Mouse (Mus musculus) heart, embryonic 12.5 days (tissue): Measurements from ENCODE around the gene Mindy4. TPM values are rescaled to one million over a fixed set of nuclear protein-coding genes. Genes with fewer than 3 reads are reported as not detected.

Source experiments
- ATAC-seq: fragments of 200-750 bp; cut with Nextera tagmentation; 2 replicates; pipeline ENCODE4 v1.8.0; 2017; ENCODE audit warnings: moderate TSS enrichment, moderate library complexity; ENCODE audit not compliant: insufficient number of reproducible peaks, low FRiP score
- H3K27ac ChIP-seq: fragments of 300-500 bp; sonication (generic); 2 replicates; pipeline ENCODE4 v1.5.1; 2016; ENCODE audit warnings: mild to moderate bottlenecking, moderate library complexity; ENCODE audit not compliant: poor library complexity, severe bottlenecking
- H3K27me3 ChIP-seq: fragments of 300-500 bp; sonication (generic); replicated peaks from 2 replicates; pipeline ENCODE4 v1.6.1; 2016; ENCODE audit warnings: mild to moderate bottlenecking, moderate library complexity
- H3K36me3 ChIP-seq: fragments of 300-500 bp; sonication (generic); 2 replicates; pipeline ENCODE4 v1.6.1; 2016; ENCODE audit warnings: mild to moderate bottlenecking, moderate library complexity
- H3K4me1 ChIP-seq: fragments of 300-500 bp; sonication (generic); replicated peaks from 2 replicates; pipeline ENCODE4 v1.6.1; 2016; ENCODE audit warnings: mild to moderate bottlenecking
- H3K4me2 ChIP-seq: fragments of 300-500 bp; sonication (generic); 2 replicates; pipeline ENCODE4 v1.6.1; 2016; ENCODE audit warnings: mild to moderate bottlenecking, moderate library complexity
- H3K4me3 ChIP-seq: fragments of 300-500 bp; sonication (generic); 2 replicates; pipeline ENCODE4 v1.5.1; 2016; ENCODE audit warnings: mild to moderate bottlenecking
- H3K9ac ChIP-seq: fragments of 300-500 bp; sonication (generic); 2 replicates; pipeline ENCODE4 v1.6.1; 2016; ENCODE audit warnings: mild to moderate bottlenecking, moderate library complexity
- H3K9me3 ChIP-seq: fragments of 300-500 bp; sonication (generic); replicated peaks from 2 replicates; pipeline ENCODE4 v1.6.1; 2016; ENCODE audit warnings: mild to moderate bottlenecking, moderate library complexity
- WGBS: fragments of 180-500 bp; shearing (Covaris S2); methylation state at CpG from one replicate; pipeline ENCODE4 v1.1.7; 2016; 5-methylcytosine and 5-hydroxymethylcytosine counted together
- polyA plus RNA-seq: library from polyadenylated mRNA; unstranded; fragments of >200 nt; fragmentation: Nextera tagmentation; extraction: Ambion mirVana; gene quantifications from 2 replicates; pipeline ENCODE4 v1.2.1, GENCODE M21; 2016

Mindy4 gene
- polyA plus RNA-seq, 1 experiment from 2014 or later: 7.8 TPM

DNA sequence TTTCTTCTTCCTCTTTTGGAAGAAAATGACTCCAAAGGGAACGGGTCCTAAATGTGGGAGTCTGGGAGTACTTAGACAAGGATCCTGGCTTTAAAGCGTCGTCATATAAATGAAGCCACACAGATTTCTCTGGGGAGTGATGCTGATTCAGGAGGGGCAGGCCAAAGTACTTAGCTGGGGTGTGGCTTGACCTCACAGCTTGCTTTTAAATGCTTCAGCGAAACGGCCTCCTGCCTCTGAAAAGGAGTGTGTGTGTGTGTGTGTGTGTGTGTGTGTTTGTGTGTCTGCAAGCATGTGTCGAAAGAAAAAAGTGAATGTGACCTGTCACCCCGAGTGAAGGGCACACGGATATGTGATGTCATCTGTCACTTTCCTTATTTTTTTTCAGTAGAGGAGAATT lies 36.7 kb downstream of the Mindy4 start:
- no peak overlapping the region for H3K4me2 ChIP-seq
- 60% methylated on average over 8 of the region's 8 CpGs for WGBS
- H3K4me1 ChIP-seq: peaks cover 36% of the 10 kb centered on the region
- H3K36me3 ChIP-seq: no peaks in the 10 kb centered on the region
- no peak for ATAC-seq
- H3K9ac ChIP-seq: no peak overlapping the region
- no peaks in the 10 kb centered on the region for H3K9me3 ChIP-seq
- H3K27me3 ChIP-seq: peaks cover 5% of the 10 kb centered on the region; the same call in 1 of the 2 replicates
- no peak overlapping the region for H3K4me3 ChIP-seq
- H3K27ac ChIP-seq: no peak overlapping the region

DNA sequence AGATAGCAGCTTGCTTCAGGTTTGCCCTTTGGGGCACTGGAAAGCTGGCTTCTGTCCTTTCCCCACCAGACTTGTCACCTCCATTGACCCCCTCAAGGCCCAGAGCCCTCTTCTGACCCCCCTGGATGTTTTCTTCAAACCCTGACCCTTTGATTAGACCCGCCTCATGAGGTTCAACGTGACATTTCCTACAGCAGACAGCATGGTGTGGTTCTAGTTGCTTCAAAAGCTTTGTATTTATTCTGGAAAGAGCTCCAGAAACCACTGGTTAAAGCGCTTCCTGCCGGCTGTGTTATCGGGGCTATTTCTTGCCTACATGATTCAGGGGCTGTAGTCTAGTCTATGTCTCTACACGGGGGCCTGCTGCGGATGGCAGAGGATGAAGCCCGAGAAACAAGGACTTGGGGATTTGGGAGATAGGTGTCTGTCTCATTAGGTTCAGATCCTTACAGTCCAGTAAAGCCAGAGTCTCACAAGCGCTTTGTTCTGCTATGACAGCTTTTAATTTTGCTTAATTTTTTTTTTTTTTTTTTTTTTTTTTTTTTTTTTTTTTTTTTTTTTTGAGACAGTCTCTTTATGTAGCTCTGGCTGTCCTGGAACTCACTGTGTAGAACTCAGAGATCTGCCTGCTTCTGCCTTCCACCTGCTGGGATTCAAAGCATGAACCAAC lies 37.5 kb downstream of the Mindy4 start:
- Histone ChIP-seq H3K4me1 (peaks cover 30% of the 10 kb centered on the region), H3K9ac (no peak overlapping the region), H3K27me3 (no peaks in the 10 kb centered on the region), H3K27ac (0 out of 2 replicates have a peak overlapping the region, but pooled peaks have one; percentile 49), H3K4me3 (no peak overlapping the region), H3K4me2 (no peak overlapping the region; the same call in 1 of the 2 replicates), H3K9me3 (no peaks in the 10 kb centered on the region), H3K36me3 (no peaks in the 10 kb centered on the region)
- no peak; the same call in 1 of the 2 replicates for ATAC-seq
- 64% methylated on average over 9 of the region's 9 CpGs for WGBS

DNA sequence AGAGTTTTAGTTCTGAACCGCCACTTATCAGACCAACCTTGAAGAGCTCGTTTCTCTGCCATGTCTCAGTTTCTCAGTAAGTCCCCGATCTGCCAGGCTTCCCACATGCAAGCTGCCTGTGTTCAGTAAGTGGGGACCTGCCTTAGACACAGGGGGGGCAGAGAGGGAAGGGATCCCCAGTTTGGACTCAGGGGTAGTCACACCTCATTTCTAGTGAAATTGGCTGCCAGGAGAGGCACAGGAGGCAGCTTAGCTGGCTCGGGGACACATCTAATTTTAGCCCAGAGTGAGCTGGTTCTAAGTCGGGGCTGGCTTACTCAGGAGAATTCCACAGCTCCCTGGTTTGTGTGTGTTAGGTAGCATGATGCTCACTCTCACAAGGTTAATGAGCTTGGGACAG lies 38.3 kb downstream of the Mindy4 start:
- H3K27me3 ChIP-seq: no peaks in the 10 kb centered on the region
- H3K9ac ChIP-seq: no peak overlapping the region
- H3K4me2 ChIP-seq: peak overlapping the region; percentile 38
- WGBS: 19% methylated on average over 5 of the region's 5 CpGs
- H3K4me1 ChIP-seq: peaks cover 30% of the 10 kb centered on the region
- H3K36me3 ChIP-seq: no peaks in the 10 kb centered on the region
- no peaks in the 10 kb centered on the region for H3K9me3 ChIP-seq
- H3K27ac ChIP-seq: peak overlapping the region; percentile 49; the same call in 1 of the 2 replicates
- ATAC-seq: no peak
- H3K4me3 ChIP-seq: no peak overlapping the region

DNA sequence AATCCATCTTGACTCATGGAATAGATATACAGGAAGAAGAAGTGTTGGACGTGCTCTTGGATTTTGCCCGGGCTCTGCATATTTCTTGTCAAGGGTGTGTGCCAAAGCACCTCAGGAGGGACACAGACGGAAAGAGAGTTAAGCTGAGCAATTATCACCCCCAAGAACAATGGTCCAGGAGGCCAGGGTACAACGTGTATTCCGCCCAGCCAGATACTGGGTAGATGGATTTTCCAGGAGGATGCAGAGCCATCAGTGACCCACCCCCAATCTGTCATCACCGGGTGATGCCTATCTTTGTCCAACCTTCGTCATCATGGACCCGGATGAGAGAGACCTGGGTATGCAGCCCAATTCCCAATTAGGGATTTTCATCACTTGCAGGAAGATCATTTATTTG lies 42.5 kb downstream of the Mindy4 start:
- ATAC-seq: no peak
- Histone ChIP-seq H3K9me3 (0 out of 2 replicates have a peak, but pooled peaks cover 2% of the 10 kb centered on the region), H3K27me3 (no peaks in the 10 kb centered on the region), H3K9ac (no peak overlapping the region), H3K4me1 (peaks cover 14% of the 10 kb centered on the region), H3K27ac (no peak overlapping the region), H3K4me3 (no peak overlapping the region), H3K36me3 (0 out of 2 replicates have a peak, but pooled peaks cover 3% of the 10 kb centered on the region), H3K4me2 (no peak overlapping the region)
- WGBS: 65% methylated on average over 8 of the region's 8 CpGs

DNA sequence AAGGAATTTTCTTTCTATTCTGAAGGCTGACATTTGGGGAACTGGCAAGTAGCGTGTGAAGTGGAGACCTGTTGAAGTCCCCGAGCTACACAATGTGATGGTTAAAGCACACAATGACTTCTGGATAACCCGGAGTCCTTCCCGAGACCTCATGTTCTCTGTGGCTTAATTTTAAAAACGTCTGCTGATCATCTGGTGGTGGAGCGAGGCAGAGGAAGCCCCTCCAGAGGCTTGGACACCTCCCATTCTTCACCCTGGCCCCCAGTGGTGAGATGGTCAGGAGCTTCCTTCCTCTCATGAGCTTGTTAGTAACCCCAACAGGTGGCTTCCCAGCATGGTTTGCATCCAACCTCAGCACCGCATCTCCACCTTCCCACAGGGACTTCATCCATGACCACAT lies 43.3 kb downstream of the Mindy4 start:
- ATAC-seq: no peak
- peaks cover 8% of the 10 kb centered on the region for H3K4me1 ChIP-seq
- no peaks in the 10 kb centered on the region for H3K27me3 ChIP-seq
- H3K4me3 ChIP-seq: no peak overlapping the region
- no peak overlapping the region for H3K4me2 ChIP-seq
- WGBS: 80% methylated on average over 7 of the region's 7 CpGs
- 0 out of 2 replicates have a peak, but pooled peaks cover 3% of the 10 kb centered on the region for H3K36me3 ChIP-seq
- 0 out of 2 replicates have a peak, but pooled peaks cover 2% of the 10 kb centered on the region for H3K9me3 ChIP-seq
- no peak overlapping the region for H3K9ac ChIP-seq
- no peak overlapping the region for H3K27ac ChIP-seq

DNA sequence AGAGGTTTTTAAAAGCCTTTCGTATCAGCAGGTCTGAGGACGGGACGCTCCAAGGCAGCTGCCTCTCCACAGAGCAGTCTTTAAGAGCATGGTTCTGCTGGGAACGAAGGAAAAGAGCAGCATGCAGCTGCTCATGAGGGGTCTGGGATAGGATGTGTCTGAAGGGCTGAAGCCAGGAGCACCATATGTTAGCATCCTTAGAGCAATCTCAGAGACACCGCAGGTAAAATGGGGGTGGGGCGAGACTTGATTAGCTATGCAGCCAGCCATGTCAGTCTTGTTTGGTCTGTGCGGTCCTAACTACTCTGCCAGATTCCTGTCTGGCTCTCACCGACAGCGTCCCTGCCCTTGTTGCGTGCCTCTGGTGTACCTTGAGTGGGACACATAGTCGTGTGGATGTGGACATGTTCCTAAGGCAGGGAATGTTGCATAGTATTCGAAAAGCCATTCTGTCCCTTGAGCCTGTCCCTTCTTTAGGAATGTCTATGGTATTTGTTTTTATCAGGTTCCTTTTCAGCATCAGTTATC lies 43.8 kb downstream of the Mindy4 start:
- H3K36me3 ChIP-seq: 0 out of 2 replicates have a peak, but pooled peaks cover 3% of the 10 kb centered on the region
- H3K4me1 ChIP-seq: peaks cover 3% of the 10 kb centered on the region; the same call in 1 of the 2 replicates
- WGBS: 83% methylated on average over 12 of the region's 12 CpGs

DNA sequence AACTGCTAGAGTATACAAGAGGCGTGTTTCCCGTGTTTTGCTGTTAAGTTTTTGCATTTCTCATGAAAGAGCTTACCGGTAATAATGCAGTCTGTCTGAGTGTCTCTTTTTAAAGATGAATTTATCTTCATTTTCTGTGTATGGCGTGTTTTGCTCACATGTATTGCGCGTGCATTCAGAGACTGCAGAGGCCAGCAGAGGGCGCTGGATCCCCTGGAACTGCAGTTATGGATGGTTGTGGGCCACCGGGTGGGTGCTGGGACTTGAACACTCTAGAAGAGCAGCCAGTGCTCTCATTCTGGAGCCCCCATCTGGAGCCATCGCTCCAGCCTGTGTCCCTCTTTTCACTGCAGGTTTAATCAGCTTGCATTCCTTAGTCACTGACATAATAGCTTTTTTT lies 46.1 kb downstream of the Mindy4 start:
- WGBS: 86% methylated on average over 9 of the region's 9 CpGs

More for the DNA sequence above, 43.8 kb downstream of the Mindy4 start:
- no peak for ATAC-seq
- Histone ChIP-seq H3K27me3 (no peaks in the 10 kb centered on the region), H3K27ac (no peak overlapping the region), H3K9ac (no peak overlapping the region), H3K9me3 (0 out of 2 replicates have a peak, but pooled peaks cover 2% of the 10 kb centered on the region), H3K4me3 (no peak overlapping the region), H3K4me2 (no peak overlapping the region)

DNA sequence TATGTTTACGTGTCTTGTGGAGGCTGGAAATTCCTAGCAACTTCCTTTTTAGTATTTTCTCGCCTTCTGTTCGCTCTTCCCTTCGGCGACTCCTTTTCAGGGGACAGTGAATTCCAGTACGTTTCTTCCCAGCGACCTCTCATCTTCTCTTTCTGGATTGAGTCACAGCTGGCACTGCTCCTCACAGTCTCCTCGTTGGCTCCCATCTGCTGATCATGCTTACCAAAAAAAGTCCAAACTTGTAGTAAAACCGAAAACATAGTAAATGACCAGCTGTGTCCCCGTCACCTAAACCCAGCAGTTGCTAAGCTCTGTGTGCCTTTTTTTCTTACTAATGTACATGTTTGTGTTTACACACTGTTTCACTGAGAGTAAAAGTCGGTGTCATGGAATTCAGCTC lies 47.6 kb downstream of the Mindy4 start:
- no peak overlapping the region for H3K4me3 ChIP-seq
- H3K36me3 ChIP-seq: 0 out of 2 replicates have a peak, but pooled peaks cover 3% of the 10 kb centered on the region
- H3K27ac ChIP-seq: no peak overlapping the region
- no peak overlapping the region for H3K4me2 ChIP-seq
- no peak for ATAC-seq
- H3K27me3 ChIP-seq: no peaks in the 10 kb centered on the region; the same call in 1 of the 2 replicates
- no peak overlapping the region for H3K9ac ChIP-seq
- WGBS: 76% methylated on average over 11 of the region's 11 CpGs
- 0 out of 2 replicates have a peak, but pooled peaks cover 2% of the 10 kb centered on the region for H3K9me3 ChIP-seq
- no peaks in the 10 kb centered on the region for H3K4me1 ChIP-seq

More for the DNA sequence above, 46.1 kb downstream of the Mindy4 start:
- Histone ChIP-seq H3K9me3 (0 out of 2 replicates have a peak, but pooled peaks cover 2% of the 10 kb centered on the region), H3K4me2 (no peak overlapping the region), H3K4me1 (no peaks in the 10 kb centered on the region), H3K4me3 (no peak overlapping the region), H3K36me3 (0 out of 2 replicates have a peak, but pooled peaks cover 3% of the 10 kb centered on the region), H3K27me3 (no peaks in the 10 kb centered on the region), H3K27ac (no peak overlapping the region), H3K9ac (no peak overlapping the region)
- no peak for ATAC-seq

DNA sequence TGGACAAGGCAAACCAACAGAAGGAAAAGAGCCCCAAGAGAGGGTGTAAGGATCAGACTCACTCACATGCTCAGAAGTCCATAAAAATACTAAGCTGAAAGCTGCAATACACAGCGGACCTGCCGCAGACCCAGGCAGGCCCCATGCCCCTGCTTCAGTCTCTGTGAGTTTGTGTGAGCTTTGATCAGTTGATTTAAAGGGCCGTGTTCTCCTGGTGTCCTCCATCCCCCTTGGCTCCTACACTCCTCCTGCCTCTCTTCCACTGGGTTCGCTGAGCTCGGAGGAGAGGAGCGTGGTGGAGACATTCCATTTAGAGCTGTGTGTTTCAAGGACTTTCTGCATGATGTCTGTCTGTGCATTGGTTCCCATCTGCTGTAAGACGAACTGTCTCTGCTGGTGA lies 48.4 kb downstream of the Mindy4 start:
- no peak overlapping the region for H3K9ac ChIP-seq
- H3K9me3 ChIP-seq: 0 out of 2 replicates have a peak, but pooled peaks cover 2% of the 10 kb centered on the region
- 79% methylated on average over 7 of the region's 7 CpGs for WGBS
- ATAC-seq: no peak
- no peak overlapping the region for H3K4me2 ChIP-seq
- no peaks in the 10 kb centered on the region for H3K4me1 ChIP-seq
- H3K27ac ChIP-seq: no peak overlapping the region
- 0 out of 2 replicates have a peak, but pooled peaks cover 3% of the 10 kb centered on the region for H3K36me3 ChIP-seq
- no peaks in the 10 kb centered on the region; the same call in 1 of the 2 replicates for H3K27me3 ChIP-seq
- H3K4me3 ChIP-seq: no peak overlapping the region

DNA sequence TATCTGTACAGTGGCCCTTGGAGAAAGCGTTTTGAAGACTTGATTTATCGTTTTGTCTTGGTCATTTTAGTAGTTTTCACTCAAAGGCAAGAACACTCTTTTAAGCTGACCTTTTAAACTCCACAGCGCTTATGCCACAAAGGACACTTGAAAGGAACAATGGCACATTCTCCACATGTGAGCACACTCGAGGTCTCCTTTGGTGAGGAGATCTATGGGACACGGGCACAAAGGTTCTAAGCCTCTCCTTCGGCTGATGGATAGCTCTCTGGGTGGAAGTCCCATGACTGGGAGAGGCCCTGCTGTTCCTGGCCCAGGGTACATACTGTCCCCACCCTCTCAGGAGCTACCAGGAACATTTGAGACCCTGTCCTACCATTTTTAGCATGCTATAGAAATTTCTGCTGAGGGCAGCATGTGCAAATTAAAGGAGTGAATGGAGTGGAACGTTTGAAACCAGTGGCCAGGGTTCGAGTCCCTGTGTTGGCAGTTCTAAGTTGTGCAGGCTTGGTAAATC lies 49.6 kb downstream of the Mindy4 start:
- Histone ChIP-seq H3K4me1 (no peaks in the 10 kb centered on the region), H3K27me3 (no peaks in the 10 kb centered on the region; the same call in 1 of the 2 replicates), H3K9me3 (0 out of 2 replicates have a peak, but pooled peaks cover 2% of the 10 kb centered on the region), H3K27ac (no peak overlapping the region), H3K9ac (no peak overlapping the region), H3K36me3 (0 out of 2 replicates have a peak, but pooled peaks cover 3% of the 10 kb centered on the region), H3K4me3 (no peak overlapping the region), H3K4me2 (no peak overlapping the region)
- 79% methylated on average over 8 of the region's 8 CpGs for WGBS
- no peak for ATAC-seq

DNA sequence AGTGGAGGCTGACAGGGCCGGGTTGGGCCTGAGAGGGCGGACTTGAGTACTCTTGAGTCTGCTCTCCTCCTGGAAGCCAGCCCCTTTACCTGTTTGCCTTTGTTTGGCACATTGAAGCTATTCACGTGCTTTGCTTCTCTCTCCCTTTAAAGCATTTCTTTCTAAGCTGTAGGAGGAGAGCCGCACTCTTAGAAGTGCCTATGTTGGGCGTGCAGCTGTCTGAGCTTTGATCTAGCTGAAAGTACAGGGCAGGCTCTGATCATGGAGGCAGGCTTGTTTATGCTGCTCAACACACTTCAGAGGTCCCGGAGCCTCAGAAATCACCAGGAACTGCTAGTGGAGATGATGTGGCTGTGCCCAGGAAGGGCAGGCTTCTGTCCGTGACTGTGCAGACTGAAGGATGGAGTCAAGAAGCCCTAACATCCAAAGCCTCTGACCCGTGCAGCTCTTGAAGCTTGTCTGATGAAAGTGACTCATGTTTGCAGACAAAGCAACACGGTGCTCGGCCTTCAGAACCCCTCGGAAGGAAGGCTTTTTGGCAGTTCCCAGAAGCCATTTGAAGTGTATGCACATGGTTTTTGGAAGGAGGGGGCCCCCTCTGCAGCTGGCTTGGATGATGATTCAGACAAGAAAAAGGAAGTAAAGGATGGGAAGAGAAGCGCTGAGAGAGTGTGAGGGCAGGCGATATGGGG lies 53.5 kb downstream of the Mindy4 start:
- no peak overlapping the region for H3K4me2 ChIP-seq
- 74% methylated on average over 13 of the region's 13 CpGs for WGBS

More for the DNA sequence above, 53.5 kb downstream of the Mindy4 start:
- Histone ChIP-seq H3K27me3 (no peaks in the 10 kb centered on the region; the same call in 1 of the 2 replicates), H3K4me3 (no peak overlapping the region), H3K27ac (no peak overlapping the region), H3K9me3 (no peaks in the 10 kb centered on the region), H3K9ac (no peak overlapping the region), H3K36me3 (no peaks in the 10 kb centered on the region), H3K4me1 (peaks cover 26% of the 10 kb centered on the region)
- no peak for ATAC-seq
